Mouse (Mus musculus) urinary bladder, adult 2 months (tissue): Measurements from ENCODE around the gene Gnl1. TPM values are rescaled to one million over a fixed set of nuclear protein-coding genes. Genes with fewer than 3 reads are reported as not detected.
"Not testable (repeated sequence)": the region's sequence is repeated elsewhere in the genome, so short reads cannot be mapped to it uniquely, and the experiment has no call there.

ENCODE experiments used
- DNase-seq: peaks from one replicate; pipeline ENCODE4 v3.0.0; 2022; ENCODE audit warnings: low spot score
- polyA plus RNA-seq: library from polyadenylated mRNA; depleted of rRNA; stranded (reverse); fragments of >200 nt; gene quantifications from 2 replicates; pipeline ENCODE4 v1.2.3, GENCODE M21; 2012; rRNA removed

The Gnl1 gene
- polyA plus RNA-seq, 1 experiment = 28.5 TPM

GRCm38 (mm10) chr17:36023710-36024654, 44.3 kb downstream of the Gnl1 start:
- no peak for DNase-seq

GRCm38 (mm10) chr17:36025197-36025596, 45.5 kb downstream of the Gnl1 start:
- no peak for DNase-seq

GRCm38 (mm10) chr17:36025901-36026300, 46.2 kb downstream of the Gnl1 start:
- no peak for DNase-seq

- DNase-seq = no peak
These were observed 48.0 kb downstream of the Gnl1 start for GRCm38 (mm10) chr17:36027663-36028062.

- no peak for DNase-seq
These were observed 49.4 kb downstream of the Gnl1 start for GRCm38 (mm10) chr17:36028879-36029619.

GRCm38 (mm10) chr17:36030046-36030702, 50.5 kb downstream of the Gnl1 start:
- DNase-seq = peak; percentile 21

GRCm38 (mm10) chr17:36030703-36031582, 51.3 kb downstream of the Gnl1 start:
- not testable (repeated sequence) for DNase-seq

GRCm38 (mm10) chr17:36031583-36032331, 52.1 kb downstream of the Gnl1 start:
- DNase-seq = peak; percentile 48

- not testable (repeated sequence) for DNase-seq
These were observed 52.8 kb downstream of the Gnl1 start, which contains the start of gene H2-T23 for GRCm38 (mm10) chr17:36032351-36032875. H2-T23 (minus strand) TSS chr17:36032855.

- DNase-seq = peak; percentile 23
These were observed 54.9 kb downstream of the Gnl1 start for GRCm38 (mm10) chr17:36034524-36034923.

- DNase-seq = peak; percentile 31
These were observed 55.5 kb downstream of the Gnl1 start for GRCm38 (mm10) chr17:36035010-36035638.

GRCm38 (mm10) chr17:36036126-36036525, 56.5 kb downstream of the Gnl1 start:
- DNase-seq = not testable (repeated sequence)

Other genes with a start within 250 kb of the Gnl1 start
- 55.3 and 73.7 TPM in 2 replicates for gene Ier3, start 158.2 kb upstream of the Gnl1 start, polyA plus RNA-seq
- gene Flot1, start 156.6 kb upstream of the Gnl1 start, polyA plus RNA-seq = 156 and 192 TPM in 2 replicates
- 257 TPM in 2 replicates for gene Tubb5, start 141.5 kb upstream of the Gnl1 start, polyA plus RNA-seq
- 10.4 and 14.2 TPM in 2 replicates for gene Mdc1, start 138.3 kb upstream of the Gnl1 start, polyA plus RNA-seq
- 10.9 and 11.6 TPM in 2 replicates for gene Nrm, start 118.5 kb upstream of the Gnl1 start, polyA plus RNA-seq
- gene Ppp1r18, start 114.3 kb upstream of the Gnl1 start, polyA plus RNA-seq = 55.2 and 57.5 TPM in 2 replicates
- gene Dhx16, start 100.0 kb upstream of the Gnl1 start, polyA plus RNA-seq = 53.4 and 57.7 TPM in 2 replicates
- 29.6 and 35.9 TPM in 2 replicates for gene 2310061I04Rik, start 82.4 kb upstream of the Gnl1 start, polyA plus RNA-seq
- 45.9 and 58.8 TPM in 2 replicates for gene Atat1, start 69.8 kb upstream of the Gnl1 start, polyA plus RNA-seq
- 77.9 and 90.8 TPM in 2 replicates for gene Mrps18b, start 63.5 kb upstream of the Gnl1 start, polyA plus RNA-seq
- 25.8 and 26.0 TPM in 2 replicates for gene Ppp1r10, start 63.4 kb upstream of the Gnl1 start, polyA plus RNA-seq
- gene Abcf1, start 10.1 kb upstream of the Gnl1 start, polyA plus RNA-seq = 58.4 and 74.6 TPM in 2 replicates
- gene Prr3, start 385 bp downstream of the Gnl1 start, polyA plus RNA-seq = 22.2 and 23.7 TPM in 2 replicates
- gene H2-T24, start 40.7 kb downstream of the Gnl1 start, polyA plus RNA-seq = 1.5 and 2.0 TPM in 2 replicates
- gene H2-T23, start 53.0 kb downstream of the Gnl1 start, polyA plus RNA-seq = 189 and 190 TPM in 2 replicates
- gene H2-T22, start 62.9 kb downstream of the Gnl1 start, polyA plus RNA-seq = 66.8 and 76.7 TPM in 2 replicates
- 0.06 TPM in 1 of 2 replicates, not detected in the other for gene Gm6034, start 63.1 kb downstream of the Gnl1 start, polyA plus RNA-seq
- 0.09 and 0.14 TPM in 2 replicates for gene Gm11127, start 78.5 kb downstream of the Gnl1 start, polyA plus RNA-seq
- 0.12 and 0.13 TPM in 2 replicates for gene Gm19684, start 141.8 kb downstream of the Gnl1 start, polyA plus RNA-seq
- gene Gm7030, start 149.6 kb downstream of the Gnl1 start, polyA plus RNA-seq = not detected in 2 replicates
- gene Gm8909, start 188.7 kb downstream of the Gnl1 start, polyA plus RNA-seq = 0.04 TPM in 1 of 2 replicates, not detected in the other
- gene H2-T3, start 210.4 kb downstream of the Gnl1 start, polyA plus RNA-seq = 0.03 TPM in 1 of 2 replicates, not detected in the other